Mouse (Mus musculus): Measurements from ENCODE around the gene Fam129a. TPM values are rescaled to one million over a fixed set of nuclear protein-coding genes. Genes with fewer than 3 reads are reported as not detected.

The Fam129a gene
- polyA plus RNA-seq, 1 experiment from 2014 or later = 0.96 TPM

DNA sequence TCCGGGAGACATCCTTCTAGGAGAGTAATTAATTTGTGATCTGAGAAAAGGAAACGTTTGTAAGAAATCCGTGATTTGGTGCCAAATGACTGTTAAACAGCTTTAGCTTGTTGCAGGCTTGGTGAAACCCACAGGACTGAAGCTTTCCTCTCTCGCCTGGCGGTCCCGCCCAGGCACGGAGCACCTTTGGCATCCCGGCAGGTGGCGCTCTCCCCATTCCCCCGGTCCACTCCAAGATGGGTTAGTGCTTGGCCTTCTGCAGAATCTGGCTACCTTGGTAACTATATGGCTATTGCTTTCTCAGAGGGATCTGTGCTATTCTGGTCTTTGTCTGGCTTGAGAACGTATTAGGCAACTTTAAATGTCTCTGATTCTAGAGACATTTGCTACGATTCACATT is 6.6 kb upstream of the Fam129a start:
- 15% methylated on average over 12 of the region's 12 CpGs for WGBS
- H3K27me3 ChIP-seq = no peaks in the 10 kb centered on the region
- no peak overlapping the region for H3K27ac ChIP-seq (replicated peaks)
- no peaks in the 10 kb centered on the region for H3K9me3 ChIP-seq
- H3K36me3 ChIP-seq = no peaks in the 10 kb centered on the region
- peak overlapping the region; percentile 7; the same call in 1 of the 2 replicates for H3K4me2 ChIP-seq
- no peak overlapping the region for H3K4me3 ChIP-seq
- H3K4me1 ChIP-seq (replicated peaks) = peaks cover 8% of the 10 kb centered on the region
- ATAC-seq (ENCODE audit: low FRiP score, low read depth) = peak; percentile 51; the same call in 1 of the 2 replicates
- no peak overlapping the region for H3K9ac ChIP-seq

GRCm38 (mm10) chr1:151568682-151569081 is 2.3 kb upstream of the Fam129a start:
- no peaks in the 10 kb centered on the region for H3K9me3 ChIP-seq
- no peak overlapping the region for H3K4me2 ChIP-seq
- no peak for ATAC-seq (ENCODE audit: low FRiP score, low read depth)
- 72% methylated on average over 7 of the region's 7 CpGs for WGBS
- H3K9ac ChIP-seq = no peak overlapping the region
- no peaks in the 10 kb centered on the region for H3K36me3 ChIP-seq
- peaks cover 15% of the 10 kb centered on the region for H3K4me1 ChIP-seq (replicated peaks)
- peaks cover 19% of the 10 kb centered on the region for H3K27me3 ChIP-seq
- H3K4me3 ChIP-seq = no peak overlapping the region
- no peak overlapping the region for H3K27ac ChIP-seq (replicated peaks)

GRCm38 (mm10) chr1:151571838-151572578 is 1.0 kb downstream of the Fam129a start:
- H3K4me1 ChIP-seq (replicated peaks) = peaks cover 8% of the 10 kb centered on the region
- no peaks in the 10 kb centered on the region for H3K36me3 ChIP-seq
- WGBS = 31% methylated on average over 10 of the region's 10 CpGs
- H3K27ac ChIP-seq (replicated peaks) = no peak overlapping the region
- H3K4me2 ChIP-seq = peak overlapping the region; percentile 64
- H3K9ac ChIP-seq = no peak overlapping the region
- H3K9me3 ChIP-seq = no peaks in the 10 kb centered on the region
- no peak for ATAC-seq (ENCODE audit: low FRiP score, low read depth)
- H3K4me3 ChIP-seq = peak overlapping the region; percentile 35
- peaks cover 19% of the 10 kb centered on the region for H3K27me3 ChIP-seq

DNA sequence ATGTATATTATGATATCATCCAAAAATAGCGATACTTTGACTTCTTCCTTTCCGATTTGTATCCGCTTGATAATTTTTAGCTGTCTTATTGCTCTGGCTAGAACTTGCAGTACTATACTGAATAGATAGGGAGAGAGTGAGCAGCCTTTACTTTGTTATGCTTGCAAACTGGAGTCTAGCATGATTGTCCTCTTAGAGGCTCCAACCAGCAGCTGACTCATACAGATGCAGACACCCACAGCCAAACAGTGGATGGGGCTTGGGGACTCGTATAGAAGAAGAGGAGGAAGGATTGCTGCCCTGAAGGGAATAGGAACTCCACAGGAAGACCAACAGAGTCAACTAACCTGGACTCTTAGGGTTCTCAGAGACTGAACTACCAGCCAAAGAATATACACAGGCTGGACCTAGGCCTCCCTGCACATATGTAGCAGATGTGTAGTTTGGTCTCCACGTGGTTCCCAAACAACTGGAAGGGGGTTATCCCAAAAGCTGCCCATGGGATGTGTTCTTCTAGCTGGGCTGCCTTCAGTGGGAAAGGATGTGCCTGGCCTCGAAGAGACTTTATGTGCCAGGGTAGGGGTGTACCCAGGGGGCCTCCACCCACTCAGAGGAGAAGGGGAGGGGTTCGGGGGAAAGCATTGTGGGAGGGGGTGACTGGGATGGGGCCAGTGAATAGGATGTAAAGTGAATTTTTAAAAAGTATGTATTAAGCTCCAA is 1.8 kb downstream of the Fam129a start:
- Histone ChIP-seq H3K4me1 (replicated peaks) (peaks cover 8% of the 10 kb centered on the region), H3K4me3 (no peak overlapping the region), H3K4me2 (no peak overlapping the region), H3K9ac (no peak overlapping the region), H3K36me3 (no peaks in the 10 kb centered on the region), H3K27ac (replicated peaks) (no peak overlapping the region), H3K9me3 (no peaks in the 10 kb centered on the region), H3K27me3 (peaks cover 19% of the 10 kb centered on the region)
- no peak for ATAC-seq (ENCODE audit: low FRiP score, low read depth)
- WGBS = 79% methylated on average over 7 of the region's 7 CpGs

DNA sequence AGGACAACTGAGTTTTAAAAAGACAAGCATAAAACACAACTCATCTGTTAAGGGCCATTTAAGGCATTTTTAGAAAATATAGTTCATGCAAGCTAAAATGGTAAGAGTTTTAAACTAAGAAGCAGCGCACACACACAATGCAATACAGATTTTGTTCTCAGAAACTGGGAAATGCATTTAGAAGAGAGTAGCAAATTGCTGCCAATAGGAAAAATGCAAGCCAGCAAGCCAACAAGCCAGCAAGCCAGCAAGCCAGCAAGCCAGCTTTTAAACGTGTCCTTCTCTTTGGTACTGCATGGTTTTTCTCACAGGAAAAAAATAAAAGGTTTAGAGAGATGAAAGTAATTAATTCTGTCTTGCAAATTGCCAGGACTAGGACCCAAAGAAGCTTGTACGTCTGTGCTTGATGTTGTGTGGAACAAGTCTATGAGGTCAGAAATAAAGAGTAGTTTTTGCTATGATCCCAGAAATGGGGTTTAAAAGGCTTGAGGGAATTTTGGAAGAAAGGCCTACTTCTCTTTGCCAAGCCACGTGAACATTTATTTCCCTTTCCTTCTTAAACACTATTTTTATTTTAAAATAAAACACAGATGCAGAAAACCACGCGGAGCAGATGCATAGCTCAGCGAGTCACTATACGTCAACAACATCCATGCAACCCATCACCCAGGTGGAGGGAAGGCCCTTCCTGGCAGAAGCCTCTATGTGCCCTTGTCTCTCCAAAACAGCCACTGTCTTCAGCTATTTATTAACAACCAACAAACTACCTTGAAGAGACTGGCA is 9.4 kb downstream of the Fam129a start:
- Histone ChIP-seq H3K4me3 (no peak overlapping the region), H3K9me3 (no peaks in the 10 kb centered on the region)
- 74% methylated on average over 8 of the region's 8 CpGs for WGBS

DNA sequence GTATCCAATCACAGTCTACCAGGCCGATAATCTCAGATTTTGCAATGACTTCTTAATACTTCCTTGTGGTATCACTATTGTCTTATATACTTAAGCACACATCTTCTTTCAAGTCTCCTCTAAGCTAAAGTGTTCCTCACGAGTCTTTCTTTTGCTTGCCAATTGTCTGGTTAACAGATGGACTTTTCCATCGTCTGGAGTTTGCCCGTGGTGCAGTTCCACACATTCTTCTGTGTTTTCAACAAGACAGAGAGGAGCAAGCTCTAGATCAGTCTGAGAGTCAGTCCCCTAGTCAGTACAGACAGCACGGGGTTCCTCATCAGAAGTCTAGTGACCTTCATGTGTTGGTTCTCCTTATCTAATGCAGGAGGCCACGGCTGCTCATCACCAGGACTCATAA is 10.5 kb downstream of the Fam129a start:
- 91% methylated on average over 6 of the region's 6 CpGs for WGBS
- Histone ChIP-seq H3K27ac (replicated peaks) (no peak overlapping the region), H3K4me2 (no peak overlapping the region), H3K27me3 (no peaks in the 10 kb centered on the region), H3K9ac (no peak overlapping the region), H3K4me1 (replicated peaks) (no peaks in the 10 kb centered on the region), H3K4me3 (no peak overlapping the region), H3K9me3 (no peaks in the 10 kb centered on the region), H3K36me3 (no peaks in the 10 kb centered on the region)
- no peak for ATAC-seq (ENCODE audit: low FRiP score, low read depth)

More for the DNA sequence above, 9.4 kb downstream of the Fam129a start:
- no peaks in the 10 kb centered on the region for H3K36me3 ChIP-seq
- H3K27ac ChIP-seq (replicated peaks) = no peak overlapping the region
- H3K4me2 ChIP-seq = no peak overlapping the region
- H3K9ac ChIP-seq = no peak overlapping the region
- H3K27me3 ChIP-seq = no peaks in the 10 kb centered on the region
- ATAC-seq (ENCODE audit: low FRiP score, low read depth) = no peak
- no peaks in the 10 kb centered on the region for H3K4me1 ChIP-seq (replicated peaks)

DNA sequence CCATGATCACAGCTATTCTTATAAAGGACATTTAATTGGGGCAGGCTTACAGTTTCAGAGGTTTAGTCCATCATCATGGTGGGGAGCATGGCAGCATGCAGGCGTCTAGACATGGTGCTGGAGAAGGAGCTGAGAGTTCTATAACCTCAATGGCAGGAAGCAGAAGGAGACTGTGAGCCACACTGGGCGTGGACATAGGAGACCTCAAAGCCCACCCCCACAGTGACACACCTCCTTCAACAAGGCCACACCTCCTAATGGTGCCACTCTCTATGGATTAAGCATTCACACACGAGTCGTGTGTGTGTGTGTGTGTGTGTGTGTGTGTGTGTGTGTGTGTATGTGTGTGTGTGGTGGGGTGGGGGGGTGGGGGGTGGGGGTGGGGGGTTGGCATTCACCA is 11.0 kb downstream of the Fam129a start:
- Histone ChIP-seq H3K27ac (replicated peaks) (no peak overlapping the region), H3K4me1 (replicated peaks) (no peaks in the 10 kb centered on the region), H3K36me3 (no peaks in the 10 kb centered on the region), H3K4me2 (no peak overlapping the region), H3K4me3 (no peak overlapping the region), H3K27me3 (no peaks in the 10 kb centered on the region), H3K9me3 (no peaks in the 10 kb centered on the region), H3K9ac (no peak overlapping the region)
- 75% methylated on average over 4 of the region's 4 CpGs for WGBS
- no peak for ATAC-seq (ENCODE audit: low FRiP score, low read depth)

DNA sequence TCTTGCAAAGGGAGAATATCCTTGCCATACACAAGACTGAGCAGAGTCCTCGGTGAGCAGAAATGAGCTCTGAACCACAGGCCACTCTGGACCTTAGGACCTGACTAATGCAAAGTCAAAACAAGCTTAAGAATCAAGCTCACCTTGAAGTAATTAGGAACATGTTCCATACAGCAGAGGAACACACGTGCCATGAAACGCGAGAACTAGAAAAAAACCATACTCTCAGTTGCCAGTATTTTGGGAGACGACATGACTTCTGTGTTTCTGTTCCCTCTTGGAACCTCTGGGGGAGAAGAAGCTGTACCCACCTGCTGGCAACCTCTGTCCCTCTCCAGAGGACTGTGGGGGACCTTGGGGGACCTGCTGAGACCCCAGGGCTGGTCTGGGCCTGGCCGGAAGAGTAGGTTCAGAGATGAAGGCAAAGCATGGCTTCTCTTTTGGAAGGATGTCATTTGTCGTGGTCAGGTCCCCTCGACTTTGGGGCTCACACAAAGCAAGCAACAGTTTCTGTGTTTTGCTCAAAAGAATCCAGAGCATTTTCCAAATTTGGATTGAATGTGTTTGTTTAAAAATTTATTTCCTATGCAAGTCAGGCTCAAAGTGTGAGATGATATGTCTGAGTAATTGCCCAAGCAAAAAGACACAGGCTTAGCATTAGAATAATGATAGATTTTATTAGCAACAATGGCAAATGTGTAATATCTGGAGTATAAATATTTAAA is 12.6 kb downstream of the Fam129a start:
- 86% methylated on average over 8 of the region's 8 CpGs for WGBS
- Histone ChIP-seq H3K36me3 (no peaks in the 10 kb centered on the region), H3K4me2 (no peak overlapping the region), H3K4me3 (no peak overlapping the region), H3K9ac (no peak overlapping the region), H3K27me3 (no peaks in the 10 kb centered on the region), H3K27ac (replicated peaks) (no peak overlapping the region), H3K9me3 (no peaks in the 10 kb centered on the region), H3K4me1 (replicated peaks) (no peaks in the 10 kb centered on the region)
- no peak for ATAC-seq (ENCODE audit: low FRiP score, low read depth)

GRCm38 (mm10) chr1:151584182-151584471 is 13.1 kb downstream of the Fam129a start:
- H3K9me3 ChIP-seq = no peaks in the 10 kb centered on the region
- H3K4me1 ChIP-seq (replicated peaks) = no peaks in the 10 kb centered on the region
- H3K27ac ChIP-seq (replicated peaks) = no peak overlapping the region
- no peak overlapping the region for H3K4me2 ChIP-seq
- no peaks in the 10 kb centered on the region for H3K27me3 ChIP-seq
- ATAC-seq (ENCODE audit: low FRiP score, low read depth) = no peak
- no peak overlapping the region for H3K9ac ChIP-seq
- 42% methylated on average over 1 of the region's 1 CpGs for WGBS
- no peak overlapping the region for H3K4me3 ChIP-seq
- no peaks in the 10 kb centered on the region for H3K36me3 ChIP-seq

DNA sequence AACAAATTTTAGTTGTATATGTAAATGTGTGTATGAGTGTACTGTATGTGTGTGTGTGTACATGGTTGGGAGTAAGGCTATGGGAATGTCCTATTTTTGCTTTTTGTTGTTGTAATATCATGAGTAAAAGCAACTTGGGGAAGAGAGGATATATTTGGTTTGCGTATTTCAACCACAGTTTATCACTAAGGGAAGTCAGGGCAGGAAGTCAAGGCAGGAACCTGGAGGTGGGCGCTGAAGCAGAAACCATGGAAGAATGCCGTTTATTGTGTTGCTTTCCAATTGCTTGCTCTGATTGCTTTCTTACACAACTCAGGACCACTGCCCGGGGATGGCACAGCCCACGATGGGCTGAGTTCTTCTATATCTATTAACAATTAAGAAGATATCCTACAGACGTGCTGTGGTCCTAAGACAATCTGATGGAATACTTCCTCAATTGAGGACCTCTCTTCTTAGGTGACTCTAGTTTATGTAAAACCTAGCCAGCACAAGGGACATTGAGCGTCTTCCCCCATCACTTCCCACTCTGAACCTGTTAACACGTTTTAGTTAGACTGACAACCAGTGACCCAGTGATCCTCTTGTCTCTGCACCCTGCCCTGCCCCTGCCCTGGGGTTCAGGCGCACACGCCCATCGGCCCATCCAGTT is 13.7 kb downstream of the Fam129a start:
- Histone ChIP-seq H3K9me3 (no peaks in the 10 kb centered on the region), H3K4me1 (replicated peaks) (no peaks in the 10 kb centered on the region), H3K4me3 (no peak overlapping the region), H3K27me3 (no peaks in the 10 kb centered on the region), H3K9ac (no peak overlapping the region), H3K27ac (replicated peaks) (no peak overlapping the region), H3K4me2 (no peak overlapping the region), H3K36me3 (no peaks in the 10 kb centered on the region)
- no peak for ATAC-seq (ENCODE audit: low FRiP score, low read depth)
- 78% methylated on average over 11 of the region's 11 CpGs for WGBS

DNA sequence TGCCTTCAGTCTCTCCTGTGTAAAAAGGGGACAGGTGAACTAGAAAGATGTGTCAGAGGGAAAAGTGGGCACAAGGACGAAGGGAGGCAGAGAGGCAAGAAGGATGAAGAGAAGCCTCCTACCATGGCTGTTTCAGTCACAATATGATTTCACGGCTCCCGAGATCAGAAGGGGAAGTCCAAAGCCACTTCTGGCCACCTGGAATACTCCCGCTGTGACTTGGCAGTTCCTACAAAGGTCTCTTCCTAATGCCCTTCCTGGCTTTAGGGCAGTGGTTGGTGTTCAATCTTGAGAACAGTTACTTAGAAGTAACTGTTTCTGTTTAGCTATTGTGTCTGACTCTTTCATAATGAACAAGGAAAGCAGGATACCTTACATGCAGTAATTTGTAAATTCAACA is 14.7 kb downstream of the Fam129a start:
- Histone ChIP-seq H3K36me3 (no peaks in the 10 kb centered on the region), H3K27me3 (no peaks in the 10 kb centered on the region), H3K4me3 (no peak overlapping the region), H3K4me2 (no peak overlapping the region), H3K27ac (replicated peaks) (no peak overlapping the region), H3K9ac (no peak overlapping the region), H3K4me1 (replicated peaks) (no peaks in the 10 kb centered on the region), H3K9me3 (no peaks in the 10 kb centered on the region)
- WGBS = 67% methylated on average over 4 of the region's 4 CpGs
- no peak for ATAC-seq (ENCODE audit: low FRiP score, low read depth)
